Mouse (Mus musculus) kidney, embryonic 14.5 days (tissue): ENCODE results near the gene Prph. TPM values are rescaled to one million over a fixed set of nuclear protein-coding genes. Genes with fewer than 3 reads are reported as not detected.
A peak's percentile ranks its signal among the peaks of the same experiment; 100 is the strongest.

Experiments
- ATAC-seq: fragments of 200-750 bp; cut with Nextera tagmentation; 2 replicates; pipeline ENCODE4 v1.8.0; 2017; ENCODE audit warnings: moderate number of reproducible peaks, mild to moderate bottlenecking, moderate TSS enrichment, moderate library complexity; ENCODE audit not compliant: low FRiP score, low TSS enrichment
- H3K27ac ChIP-seq: fragments of 300-500 bp; sonication (generic); 2 replicates; pipeline ENCODE4 v1.5.1; 2014; ENCODE audit warnings: low read depth, mild to moderate bottlenecking, low read length, moderate library complexity, mixed read lengths
- H3K27me3 ChIP-seq: fragments of 300-500 bp; sonication (generic); 2 replicates; pipeline ENCODE4 v1.6.1; 2014; ENCODE audit warnings: mild to moderate bottlenecking, low read length; ENCODE audit not compliant: control insufficient read depth, insufficient read depth
- H3K36me3 ChIP-seq: fragments of 300-500 bp; sonication (generic); 2 replicates; pipeline ENCODE4 v1.6.1; 2014; ENCODE audit warnings: low read length, mixed read lengths; ENCODE audit not compliant: control insufficient read depth, insufficient read depth
- H3K4me1 ChIP-seq: fragments of 300-500 bp; sonication (generic); 2 replicates; pipeline ENCODE4 v1.6.1; 2014; ENCODE audit warnings: low read length, mixed read lengths; ENCODE audit not compliant: control insufficient read depth, insufficient read depth
- H3K4me2 ChIP-seq: fragments of 300-500 bp; sonication (generic); replicated peaks from 2 replicates; pipeline ENCODE4 v1.6.1; 2014; ENCODE audit warnings: low read depth, mild to moderate bottlenecking, low read length
- H3K4me3 ChIP-seq: fragments of 300-500 bp; sonication (generic); 2 replicates; pipeline ENCODE4 v1.5.1; 2014; ENCODE audit warnings: mild to moderate bottlenecking, low read length
- H3K9ac ChIP-seq: fragments of 300-500 bp; sonication (generic); 2 replicates; pipeline ENCODE4 v1.6.1; 2014; ENCODE audit warnings: low read depth, mild to moderate bottlenecking, low read length, moderate library complexity
- H3K9me3 ChIP-seq: fragments of 300-500 bp; sonication (generic); 2 replicates; pipeline ENCODE4 v1.6.1; 2016; ENCODE audit warnings: low read length; ENCODE audit not compliant: control insufficient read depth
- WGBS: fragments of 180-500 bp; shearing (Covaris S2); extraction: QIAGEN DNeasy Blood & Tissue Kit; methylation state at CpG from one replicate; pipeline ENCODE4 v1.1.7; 2014; 5-methylcytosine and 5-hydroxymethylcytosine counted together
- polyA plus RNA-seq: library from polyadenylated mRNA; unstranded; fragments of >200 nt; fragmentation: Nextera tagmentation; extraction: Ambion mirVana; gene quantifications from 2 replicates; pipeline ENCODE4 v1.2.1, GENCODE M21; 2014

Prph gene
- polyA plus RNA-seq, 1 experiment from 2014 or later: 0.31 TPM

- Histone ChIP-seq H3K27ac (no peak overlapping the region), H3K27me3 (no peaks in the 10 kb centered on the region), H3K9me3 (no peaks in the 10 kb centered on the region), H3K4me1 (peaks cover 15% of the 10 kb centered on the region), H3K36me3 (peaks cover 51% of the 10 kb centered on the region), H3K4me3 (no peak overlapping the region), H3K4me2 (no peak overlapping the region), H3K9ac (no peak overlapping the region)
- ATAC-seq: no peak
- 82% methylated on average over 15 of the region's 15 CpGs for WGBS
Observed at GRCm38 (mm10) chr15:99078181-99078910, 23.4 kb downstream of the Prph start.

GRCm38 (mm10) chr15:99079804-99080203 is 24.8 kb downstream of the Prph start:
- Histone ChIP-seq H3K4me1 (0 out of 2 replicates have a peak, but pooled peaks cover 9% of the 10 kb centered on the region), H3K36me3 (peaks cover 52% of the 10 kb centered on the region)
- 87% methylated on average over 3 of the region's 3 CpGs for WGBS

GRCm38 (mm10) chr15:99082322-99082721 is 27.3 kb downstream of the Prph start:
- Histone ChIP-seq H3K27ac (no peak overlapping the region), H3K4me1 (no peaks in the 10 kb centered on the region), H3K4me3 (no peak overlapping the region), H3K27me3 (peaks cover 36% of the 10 kb centered on the region), H3K9ac (no peak overlapping the region), H3K4me2 (no peak overlapping the region), H3K9me3 (no peaks in the 10 kb centered on the region), H3K36me3 (peaks cover 46% of the 10 kb centered on the region)
- no peak for ATAC-seq
- 96% methylated on average over 12 of the region's 12 CpGs for WGBS

More at GRCm38 (mm10) chr15:99079804-99080203, 24.8 kb downstream of the Prph start:
- peaks cover 11% of the 10 kb centered on the region for H3K27me3 ChIP-seq
- H3K9me3 ChIP-seq: no peaks in the 10 kb centered on the region
- no peak for ATAC-seq
- no peak overlapping the region for H3K4me3 ChIP-seq
- no peak overlapping the region for H3K4me2 ChIP-seq
- H3K9ac ChIP-seq: no peak overlapping the region
- H3K27ac ChIP-seq: no peak overlapping the region

- H3K27me3 ChIP-seq: peaks cover 41% of the 10 kb centered on the region
- H3K4me1 ChIP-seq: no peaks in the 10 kb centered on the region
- no peak for ATAC-seq
- no peaks in the 10 kb centered on the region for H3K9me3 ChIP-seq
- 93% methylated on average over 16 of the region's 16 CpGs for WGBS
- no peak overlapping the region for H3K4me3 ChIP-seq
- no peak overlapping the region for H3K4me2 ChIP-seq
- H3K9ac ChIP-seq: no peak overlapping the region
- no peak overlapping the region for H3K27ac ChIP-seq
- peaks cover 40% of the 10 kb centered on the region for H3K36me3 ChIP-seq
Observed at GRCm38 (mm10) chr15:99082840-99083239, 27.9 kb downstream of the Prph start.

- WGBS: 72% methylated on average over 9 of the region's 9 CpGs
Observed at GRCm38 (mm10) chr15:99083258-99083657, 28.3 kb downstream of the Prph start.

GRCm38 (mm10) chr15:99083867-99084557 is 29.0 kb downstream of the Prph start:
- Histone ChIP-seq H3K4me2 (peak overlapping the region; percentile 33; the same call in 1 of the 2 replicates), H3K9ac (no peak overlapping the region), H3K27ac (no peak overlapping the region), H3K4me3 (no peak overlapping the region), H3K27me3 (peaks cover 53% of the 10 kb centered on the region), H3K36me3 (peaks cover 32% of the 10 kb centered on the region), H3K4me1 (peaks cover 7% of the 10 kb centered on the region), H3K9me3 (no peaks in the 10 kb centered on the region)
- ATAC-seq: no peak
- 4% methylated on average over 11 of the region's 11 CpGs for WGBS

More at GRCm38 (mm10) chr15:99083258-99083657, 28.3 kb downstream of the Prph start:
- Histone ChIP-seq H3K9me3 (no peaks in the 10 kb centered on the region), H3K4me3 (no peak overlapping the region), H3K4me2 (no peak overlapping the region), H3K36me3 (peaks cover 37% of the 10 kb centered on the region), H3K27ac (no peak overlapping the region), H3K4me1 (no peaks in the 10 kb centered on the region), H3K9ac (no peak overlapping the region), H3K27me3 (peaks cover 46% of the 10 kb centered on the region)
- ATAC-seq: no peak

- Histone ChIP-seq H3K9ac (no peak overlapping the region), H3K4me1 (peaks cover 10% of the 10 kb centered on the region), H3K4me3 (no peak overlapping the region), H3K27me3 (peaks cover 59% of the 10 kb centered on the region), H3K27ac (no peak overlapping the region), H3K36me3 (peaks cover 32% of the 10 kb centered on the region), H3K4me2 (peak overlapping the region; percentile 33; the same call in 1 of the 2 replicates), H3K9me3 (no peaks in the 10 kb centered on the region)
- 9% methylated on average over 19 of the region's 19 CpGs for WGBS
- ATAC-seq: no peak
Observed at GRCm38 (mm10) chr15:99084618-99085017, 29.6 kb downstream of the Prph start.

- peaks cover 22% of the 10 kb centered on the region for H3K36me3 ChIP-seq
- WGBS: 81% methylated on average over 4 of the region's 4 CpGs
- no peak overlapping the region for H3K4me2 ChIP-seq
- peaks cover 10% of the 10 kb centered on the region for H3K4me1 ChIP-seq
- no peak overlapping the region for H3K4me3 ChIP-seq
- no peak overlapping the region for H3K27ac ChIP-seq
- H3K9ac ChIP-seq: no peak overlapping the region
- no peaks in the 10 kb centered on the region for H3K9me3 ChIP-seq
- peaks cover 71% of the 10 kb centered on the region for H3K27me3 ChIP-seq
- no peak for ATAC-seq
Observed at GRCm38 (mm10) chr15:99085997-99086396, 31.0 kb downstream of the Prph start.
